Mouse (Mus musculus) heart, postnatal 36 days (tissue): ENCODE measurements at regions not wholly inside any gene's neighbourhood (a gene's known extent, or its start where the extent isn't known, plus 50 kb on each side); places are given as distances from the start of the nearest gene placed in this dataset.
"Not testable (repeated sequence)": the region's sequence is repeated elsewhere in the genome, so short reads cannot be mapped to it uniquely, and the experiment has no call there.

ENCODE experiments used
- DNase-seq, 2 experiments: peaks; one replicate each; pipeline ENCODE4 v3.0.0; 2021 to 2022
- intact Hi-C: fragments of 180-260 bp; cut with DNase I; formaldehyde crosslinking; loops from one replicate; pipeline ENCODE4 v1.15.1; 2025

GRCm38 (mm10) chr10:117468381-117468780 lies 88.6 kb upstream of the Cpsf6 start:
- DNase-seq: no peak
- intact Hi-C loops: no loop called here

DNA sequence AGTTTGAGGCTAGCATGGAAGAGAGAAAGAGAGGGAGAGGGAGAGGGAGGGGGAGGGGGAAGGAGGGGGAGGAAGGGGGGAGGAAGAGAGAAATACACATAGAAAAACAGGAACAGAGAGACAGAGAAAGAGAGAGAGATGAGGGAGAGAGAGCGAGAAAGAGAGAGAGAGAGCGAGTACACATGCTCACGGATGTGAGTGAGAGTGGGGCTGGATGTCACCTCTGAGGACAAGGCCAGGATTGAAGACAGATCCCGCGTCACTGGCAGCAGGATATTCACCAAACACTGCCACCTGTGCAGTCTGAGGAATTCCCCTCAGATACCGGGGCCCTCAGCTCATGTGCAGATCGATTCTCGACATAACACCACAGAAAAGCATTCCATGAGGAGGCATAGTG lies 87.3 kb upstream of the Cpsf6 start:
- no peak for DNase-seq
- intact Hi-C loops: no loop called here

- DNase-seq: no peak
- intact Hi-C loops: no loop called here
Measured at GRCm38 (mm10) chr10:117466391-117466790, 86.6 kb upstream of the Cpsf6 start.

DNA sequence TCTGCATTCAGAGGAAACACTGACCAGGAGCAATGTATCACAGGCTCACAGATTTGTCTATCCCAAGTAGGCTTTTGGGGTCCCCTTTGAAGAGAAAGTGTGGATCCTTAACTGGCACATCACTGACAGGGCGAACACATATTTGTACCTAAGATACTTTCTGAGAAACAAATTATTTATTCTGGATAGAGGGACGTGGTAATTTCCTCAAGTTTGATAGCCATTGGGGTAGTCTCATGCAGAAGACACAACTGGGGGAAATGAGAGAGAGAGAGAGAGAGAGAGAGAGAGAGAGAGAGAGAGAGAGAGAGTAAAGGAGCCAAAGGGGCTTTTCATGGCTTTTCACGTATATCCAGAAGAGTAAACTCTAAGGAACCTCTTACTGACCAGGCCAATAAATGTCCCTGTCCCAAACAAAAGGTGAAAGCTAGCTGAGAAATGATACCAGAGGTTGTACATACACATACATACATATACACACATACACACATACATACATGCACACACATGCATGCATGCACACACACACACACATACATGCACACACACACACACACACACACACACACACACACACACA lies 85.9 kb upstream of the Cpsf6 start:
- intact Hi-C loops: no loop called here
- no peak for DNase-seq

DNA sequence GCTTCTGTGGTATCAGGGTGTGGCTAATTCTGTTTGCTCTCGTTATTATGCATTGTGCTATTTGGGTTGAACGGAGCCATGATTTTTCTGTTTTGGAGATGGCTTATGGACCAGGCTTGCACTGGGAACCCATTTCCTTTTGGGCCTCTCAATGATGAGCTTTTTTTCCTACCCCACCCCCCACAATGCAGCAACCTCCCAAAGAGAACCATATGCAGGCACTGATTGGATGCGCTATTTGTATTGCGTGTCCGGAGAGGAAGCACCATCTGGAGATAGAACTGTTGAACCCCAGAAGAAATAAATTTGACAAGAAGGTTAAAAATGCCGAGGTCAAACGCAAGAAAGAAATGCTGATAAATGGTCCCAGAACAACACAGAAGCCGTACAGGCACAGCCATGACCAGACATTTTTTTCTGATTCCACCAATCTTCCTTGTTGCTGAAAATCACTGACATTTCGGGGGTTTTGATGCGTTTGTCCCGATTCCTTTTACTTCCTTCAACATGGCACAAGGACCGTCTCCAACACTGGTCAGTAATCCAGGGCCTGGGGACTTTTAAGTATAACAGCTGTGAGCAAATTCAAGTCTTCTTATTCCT lies 85.3 kb upstream of the Cpsf6 start:
- no peak for DNase-seq

DNA sequence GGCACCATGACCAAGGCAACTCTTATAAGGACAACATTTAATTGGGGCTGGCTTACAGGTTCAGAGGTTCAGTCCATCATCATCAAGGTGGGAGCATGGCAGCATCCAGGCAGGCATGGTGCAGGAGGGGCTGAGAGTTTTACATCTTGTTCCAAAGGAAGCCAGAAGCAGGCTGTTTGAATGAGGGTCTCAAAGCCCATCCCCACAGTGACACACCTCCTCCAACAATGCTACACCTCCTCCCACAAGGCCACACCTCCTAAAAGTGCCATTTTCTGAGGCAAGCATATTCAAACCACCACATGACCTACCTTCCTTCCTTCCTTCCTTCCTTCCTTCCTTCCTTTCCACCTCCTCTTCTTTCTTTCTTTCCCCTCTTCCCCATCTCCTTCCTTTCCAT lies 84.5 kb upstream of the Cpsf6 start:
- intact Hi-C loops: not testable (repeated sequence)

More for the DNA sequence above, 85.3 kb upstream of the Cpsf6 start:
- intact Hi-C loops: no loop called here

GRCm38 (mm10) chr10:117463636-117464035 lies 83.8 kb upstream of the Cpsf6 start:
- intact Hi-C loops: no loop called here
- DNase-seq: no peak

More for the DNA sequence above, 84.5 kb upstream of the Cpsf6 start:
- not testable (repeated sequence) for DNase-seq

DNA sequence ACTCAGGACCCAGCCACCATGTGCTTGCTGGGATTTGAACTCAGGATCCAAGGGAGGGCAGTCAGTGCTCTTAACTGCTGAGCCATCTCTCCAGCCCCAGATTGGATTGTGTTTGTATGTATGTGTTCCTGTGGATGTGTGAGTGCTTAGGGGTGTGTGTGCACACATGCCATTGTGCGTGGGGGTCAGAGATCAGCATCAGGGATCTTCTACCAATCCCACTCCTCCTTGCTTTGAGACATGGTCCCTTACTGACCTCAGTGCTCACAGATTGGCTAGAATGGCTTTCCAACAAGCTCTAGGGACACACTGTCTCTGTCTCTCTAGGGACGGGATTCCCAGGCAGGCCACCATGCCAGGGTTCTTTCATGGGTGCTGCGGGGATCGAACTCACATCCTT lies 83.1 kb upstream of the Cpsf6 start:
- DNase-seq: no peak
- intact Hi-C loops: no loop called here

DNA sequence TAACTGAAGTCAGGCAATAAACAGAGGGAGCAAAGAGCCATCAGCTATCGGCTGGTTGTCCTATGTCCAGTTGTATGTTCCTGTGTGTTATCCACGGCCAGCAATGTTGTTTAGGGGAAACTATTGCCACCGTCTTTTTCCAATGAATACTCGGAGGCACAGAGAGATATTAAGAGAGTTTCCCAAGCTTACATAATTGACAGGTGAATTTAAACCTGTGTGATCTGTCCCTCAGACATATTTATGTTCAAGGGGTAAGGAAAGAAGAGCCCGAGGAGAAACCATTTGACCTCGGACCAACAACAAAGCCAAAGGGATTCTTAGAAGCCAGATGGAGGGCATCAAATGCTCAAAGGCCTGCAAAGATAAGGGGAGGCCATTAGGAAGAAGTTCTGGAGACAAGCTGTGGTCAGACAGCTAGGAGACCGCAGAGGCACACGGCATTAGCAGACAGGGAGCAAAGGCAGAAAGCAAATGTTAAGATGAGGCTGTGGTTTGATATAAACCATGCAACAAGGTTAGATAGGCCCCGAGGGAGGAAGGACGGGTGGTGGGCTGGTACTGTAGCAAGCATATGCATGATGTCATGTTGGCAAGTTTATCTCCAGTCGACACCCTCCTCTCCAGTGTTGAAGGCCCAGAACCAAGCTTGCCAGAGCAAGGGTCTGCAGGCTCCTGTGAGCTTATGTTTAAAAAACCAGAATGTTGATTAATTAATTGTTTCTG lies 82.1 kb upstream of the Cpsf6 start:
- intact Hi-C loops: no loop called here
- DNase-seq: no peak

DNA sequence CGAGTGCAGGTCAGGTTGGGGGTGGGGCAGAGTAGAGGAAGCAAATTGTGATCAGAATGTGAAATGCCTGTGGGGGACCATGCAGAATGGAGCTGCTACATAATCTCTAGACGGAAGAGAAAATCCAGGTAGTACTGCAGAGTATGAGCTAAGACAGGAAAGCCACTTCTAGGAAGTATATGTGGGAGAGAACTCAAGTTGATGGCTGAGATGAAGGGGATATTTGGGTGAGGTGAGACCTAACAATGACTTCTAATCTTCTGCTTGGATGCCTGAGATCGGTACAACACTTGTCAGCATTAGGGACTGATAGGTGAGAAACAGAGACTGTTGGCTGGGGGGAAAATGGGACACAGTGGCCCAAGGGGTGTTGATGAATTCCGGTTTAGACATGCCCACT lies 81.4 kb upstream of the Cpsf6 start:
- intact Hi-C loops: no loop called here
- DNase-seq: no peak

- intact Hi-C loops: no loop called here
Measured at GRCm38 (mm10) chr10:117460366-117460730, 80.5 kb upstream of the Cpsf6 start.

DNA sequence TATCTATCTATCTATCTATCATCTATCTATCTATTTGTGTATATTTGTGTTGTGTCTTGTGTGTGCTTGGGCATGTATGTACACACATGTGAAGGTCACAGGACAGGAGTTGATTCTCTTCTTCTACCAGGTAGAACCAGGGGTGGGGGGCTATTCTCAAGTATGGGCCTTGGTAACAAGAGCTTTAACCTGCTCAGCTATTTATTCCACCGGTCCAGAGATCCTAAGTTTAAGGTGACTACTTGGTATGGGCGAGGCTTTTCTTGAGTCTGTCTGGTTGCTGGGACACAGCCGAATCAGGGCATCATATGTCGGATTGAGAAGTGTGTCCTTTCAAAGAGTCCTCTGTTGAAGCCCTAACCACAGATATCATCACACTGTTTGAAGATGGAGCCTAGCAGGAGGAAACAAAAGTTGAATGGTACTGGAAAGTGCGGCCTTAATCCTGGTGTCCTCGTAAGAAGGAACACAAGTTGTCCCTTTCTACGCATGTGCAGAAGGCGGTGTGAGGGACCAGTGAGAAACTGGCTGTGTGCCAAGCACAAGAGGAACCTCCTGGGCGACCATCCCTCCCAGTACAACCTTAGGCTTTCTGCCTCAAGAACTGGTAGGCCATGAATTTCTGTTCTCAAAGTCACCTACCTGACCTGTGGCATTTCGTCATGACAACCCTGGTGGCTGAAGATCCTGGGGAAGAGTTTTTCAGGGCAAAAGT lies 80.0 kb upstream of the Cpsf6 start:
- intact Hi-C loops: no loop called here

More at GRCm38 (mm10) chr10:117460366-117460730, 80.5 kb upstream of the Cpsf6 start:
- DNase-seq: no peak

DNA sequence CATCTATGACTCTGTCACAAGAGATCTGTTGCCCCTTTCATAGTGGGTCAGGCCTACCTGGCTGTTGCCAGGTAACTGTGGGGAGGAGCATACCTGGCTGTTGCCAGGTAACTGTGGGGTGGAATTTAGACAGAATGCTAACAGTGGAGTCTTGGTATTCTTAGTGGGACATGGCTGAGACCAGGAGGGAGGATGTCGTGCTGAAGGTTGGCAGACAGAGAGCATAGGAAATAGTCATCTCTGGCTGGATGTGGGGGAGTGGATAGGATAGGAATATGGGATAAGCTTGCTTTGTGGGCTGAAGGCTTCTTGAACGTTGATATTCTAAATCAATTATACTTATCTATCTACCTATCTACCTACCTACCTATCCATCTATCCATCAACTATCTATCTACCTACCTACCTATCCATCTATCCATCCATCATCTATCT lies 79.2 kb upstream of the Cpsf6 start:
- DNase-seq: no peak
- intact Hi-C loops: no loop called here

More for the DNA sequence above, 80.0 kb upstream of the Cpsf6 start:
- no peak for DNase-seq

DNA sequence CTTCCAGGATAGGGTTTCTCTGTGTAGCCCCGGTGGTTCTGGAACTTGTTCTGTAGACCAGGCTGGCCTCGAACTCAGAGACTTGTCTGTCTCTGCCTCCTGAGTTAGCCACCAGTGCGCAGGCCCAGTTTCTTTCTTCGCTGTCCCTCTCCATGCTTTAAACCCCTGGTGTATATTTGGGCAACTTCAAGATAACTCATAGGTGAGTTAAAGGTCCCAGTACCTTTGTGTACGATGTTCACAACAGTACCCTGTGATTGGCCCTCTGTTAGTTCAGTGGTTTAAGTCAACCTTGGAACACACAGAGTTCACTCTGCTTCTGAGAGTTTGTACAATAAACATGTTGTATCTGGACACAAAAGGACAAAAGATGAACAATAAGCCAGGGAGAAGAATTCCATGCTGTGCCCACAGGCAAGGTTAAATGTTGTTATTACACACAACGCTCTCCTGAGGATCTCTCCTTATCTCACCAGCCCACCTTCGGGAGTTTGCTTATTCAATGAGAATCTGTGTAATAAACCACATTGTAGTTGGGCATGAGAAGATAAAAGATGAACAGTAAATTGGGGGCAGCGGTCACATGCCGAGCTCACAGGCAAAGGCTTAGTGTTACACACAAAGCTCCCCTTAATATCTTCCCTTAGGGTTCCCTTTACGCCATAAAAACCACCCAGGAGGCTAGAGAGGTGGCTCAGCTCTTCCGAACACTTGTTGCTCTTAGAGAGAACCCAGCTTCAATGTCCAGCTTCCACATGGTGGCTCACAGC lies 78.6 kb upstream of the Cpsf6 start:
- no peak for DNase-seq
- intact Hi-C loops: no loop called here

- intact Hi-C loops: no loop called here
- DNase-seq: no peak
Measured at GRCm38 (mm10) chr10:117457701-117457950, 77.8 kb upstream of the Cpsf6 start.

GRCm38 (mm10) chr10:117456904-117457700 lies 77.3 kb upstream of the Cpsf6 start:
- no peak for DNase-seq
- intact Hi-C loops: no loop called here

DNA sequence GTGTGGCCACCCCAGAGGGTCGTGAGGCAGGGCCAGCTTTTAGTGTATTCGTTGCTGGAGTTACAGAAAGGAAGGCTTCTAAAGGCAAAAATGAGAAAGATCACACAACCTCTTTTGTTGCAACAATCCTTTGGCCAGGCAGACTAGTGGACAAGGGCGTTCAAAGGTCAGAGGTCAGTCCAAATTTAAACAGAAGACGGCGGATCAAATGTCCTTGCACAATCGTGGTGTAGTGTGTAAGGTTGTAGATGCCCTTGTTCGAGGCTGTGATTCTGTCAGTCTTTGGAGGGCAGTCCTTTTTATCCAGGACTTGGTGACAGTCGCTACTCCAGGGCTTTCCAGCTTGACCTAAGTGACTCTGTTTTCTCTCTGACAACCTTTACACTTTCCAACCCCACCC lies 76.6 kb upstream of the Cpsf6 start:
- intact Hi-C loops: no loop called here

DNA sequence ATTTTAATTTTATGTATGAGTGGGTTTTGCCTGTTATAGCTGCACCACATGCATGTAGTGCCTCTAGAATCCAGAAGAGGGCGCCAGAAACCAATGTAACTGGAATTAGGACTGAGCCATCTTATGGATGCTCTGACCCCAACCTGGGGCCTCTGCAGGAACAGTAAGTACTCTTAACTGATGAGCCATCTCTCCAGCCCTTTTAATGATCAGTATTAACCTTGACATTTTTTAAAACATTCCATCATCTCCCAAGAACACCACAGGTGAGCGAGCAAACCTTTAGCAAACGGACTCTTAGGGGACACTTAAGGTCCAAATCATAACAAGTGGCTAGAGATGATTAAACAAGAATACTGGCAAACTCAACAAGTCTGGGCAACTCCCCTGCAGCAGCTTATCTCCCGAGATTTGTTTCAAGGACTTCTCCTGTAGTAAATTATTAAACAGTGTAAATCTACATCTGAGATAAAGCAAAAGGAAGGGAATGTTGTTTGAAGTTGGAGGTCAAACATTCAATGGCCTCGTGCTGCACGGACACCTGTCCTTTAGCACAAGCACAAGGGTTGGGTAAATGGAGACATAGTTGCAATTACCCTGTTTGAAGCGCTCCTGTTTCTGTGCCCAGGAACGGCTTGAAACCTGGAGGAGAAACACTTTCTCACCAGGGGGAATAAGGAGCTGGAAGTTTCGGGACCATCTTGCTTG lies 75.9 kb upstream of the Cpsf6 start:
- DNase-seq: peak; percentile 48 to 61
- intact Hi-C loops: loop anchor here (1.0 kb wide), 1 partner anchor 222 kb away; no protein-coding TSS in a partner anchor

More for the DNA sequence above, 76.6 kb upstream of the Cpsf6 start:
- no peak for DNase-seq
